Mouse (Mus musculus) CD4-positive, CD25-positive, alpha-beta regulatory T cell, adult 2 months (primary cell): ENCODE results near the gene Olfr1054.
"Not testable (repeated sequence)": the region's sequence is repeated elsewhere in the genome, so short reads cannot be mapped to it uniquely, and the experiment has no call there.

Experiments
- DNase-seq: peaks from one replicate; pipeline ENCODE4 v3.0.0-alpha.2; 2012; ENCODE audit warnings: low read depth, low spot score

Gene Olfr1054

GRCm38 (mm10) chr2:86335333-86335732 lies at the start of gene Olfr1054:
TSS of gene Olfr1054 (minus strand) at chr2:86335433.
- no peak for DNase-seq

- no peak for DNase-seq
Observed at GRCm38 (mm10) chr2:86378293-86378692, 43.1 kb upstream of the Olfr1054 start, which contains the start of gene Olfr1057. TSS of gene Olfr1057 (minus strand) at chr2:86378393.

GRCm38 (mm10) chr2:86366342-86366741 lies 31.1 kb upstream of the Olfr1054 start:
- DNase-seq: not testable (repeated sequence)

GRCm38 (mm10) chr2:86362369-86362768 lies 27.1 kb upstream of the Olfr1054 start, which contains the start of gene Olfr1056:
TSS of gene Olfr1056 (minus strand) at chr2:86362469.
- DNase-seq: no peak

GRCm38 (mm10) chr2:86351751-86352150 lies 16.5 kb upstream of the Olfr1054 start:
- not testable (repeated sequence) for DNase-seq

GRCm38 (mm10) chr2:86350184-86350583 lies 15.0 kb upstream of the Olfr1054 start, which contains the start of gene Olfr1055:
TSS of gene Olfr1055 (minus strand) at chr2:86350284.
- no peak for DNase-seq

GRCm38 (mm10) chr2:86315184-86315583 lies 20.0 kb downstream of the Olfr1054 start, which contains the start of gene Olfr1053:
TSS of gene Olfr1053 (minus strand) at chr2:86315284.
- DNase-seq: no peak

- no peak for DNase-seq
Observed at GRCm38 (mm10) chr2:86292155-86292554, 43.1 kb downstream of the Olfr1054 start, which contains the start of gene Olfr1052. TSS of gene Olfr1052 (plus strand) at chr2:86292455.
